Mouse (Mus musculus) thymus, adult 2 months (tissue): ENCODE results near the gene Eno1. TPM values are rescaled to one million over a fixed set of nuclear protein-coding genes. Genes with fewer than 3 reads are reported as not detected.

ENCODE experiments used
- DNase-seq: peaks from one replicate; pipeline ENCODE4 v3.0.0; 2021
- H3K27ac ChIP-seq: fragments of 200-500 bp; 2 replicates; pipeline ENCODE4 v1.5.1; 2012; ENCODE audit warnings: low read length, control low read depth; ENCODE audit not compliant: control insufficient read depth, insufficient read depth
- H3K27me3 ChIP-seq: fragments of 200-500 bp; 2 replicates; pipeline ENCODE4 v1.6.1; 2012; ENCODE audit warnings: mild to moderate bottlenecking, low read length, moderate library complexity, mixed read lengths; ENCODE audit not compliant: control insufficient read depth, insufficient read depth
- H3K36me3 ChIP-seq: fragments of 200-500 bp; 2 replicates; pipeline ENCODE4 v1.6.1; 2012; ENCODE audit warnings: mild to moderate bottlenecking, low read length, moderate library complexity; ENCODE audit not compliant: control insufficient read depth, insufficient read depth
- H3K4me1 ChIP-seq: fragments of 200-500 bp; replicated peaks from 2 replicates; pipeline ENCODE4 v1.6.1; 2012; ENCODE audit warnings: low read length; ENCODE audit not compliant: control insufficient read depth, insufficient read depth
- H3K4me3 ChIP-seq: fragments of 200-500 bp; 2 replicates; pipeline ENCODE4 v1.5.1; 2012; ENCODE audit warnings: mild to moderate bottlenecking, low read length, control low read depth, moderate library complexity; ENCODE audit not compliant: control insufficient read depth, insufficient read depth
- CTCF ChIP-seq: fragments of 200-500 bp; IDR thresholded peaks from 2 replicates; pipeline ENCODE4 v1.5.1; 2012; ENCODE audit warnings: mild to moderate bottlenecking, control low read depth, low read length, moderate library complexity, borderline replicate concordance; ENCODE audit not compliant: control insufficient read depth, poor library complexity, insufficient read depth; ENCODE audit errors: extremely low read depth
- POLR2A ChIP-seq: fragments of 200-500 bp; IDR thresholded peaks from 2 replicates; pipeline ENCODE4 v1.6.1; 2012; ENCODE audit warnings: mild to moderate bottlenecking, low read length, control low read depth, moderate library complexity; ENCODE audit not compliant: control insufficient read depth, poor library complexity, insufficient read depth; ENCODE audit errors: extremely low read depth
- WGBS: fragments of 180-500 bp; shearing (Covaris S2); methylation state at CpG from one replicate; pipeline ENCODE4 v1.1.7; 2018; 5-methylcytosine and 5-hydroxymethylcytosine counted together
- polyA plus RNA-seq: library from polyadenylated mRNA; depleted of rRNA; stranded (reverse); fragments of >200 nt; gene quantifications from 2 replicates; pipeline ENCODE4 v1.2.3, GENCODE M21; 2012

The Eno1 gene
- polyA plus RNA-seq, 1 experiment: 296 TPM

DNA sequence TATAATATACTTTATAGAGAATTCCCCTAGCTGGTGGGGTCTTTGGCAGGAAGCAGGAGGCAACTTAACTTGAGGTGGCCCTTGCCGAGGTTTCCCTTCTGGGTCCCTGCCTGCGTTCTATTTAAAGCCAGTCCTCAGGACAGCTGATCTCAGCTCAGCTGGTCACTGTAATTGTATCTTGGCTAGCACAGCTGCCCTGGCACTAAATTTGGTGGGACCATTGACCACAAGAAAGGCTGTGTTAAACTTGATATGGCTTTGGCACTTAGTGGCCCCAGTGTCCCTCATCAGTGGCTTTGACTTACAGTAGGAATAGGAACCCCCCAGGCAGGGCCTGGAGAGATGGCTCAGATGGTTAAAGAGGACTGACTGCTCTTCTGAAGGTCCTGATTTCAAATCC, 9.4 kb downstream of the Eno1 start:
- TF ChIP-seq CTCF (no peak), POLR2A (no peak)
- Histone ChIP-seq H3K27me3 (no peaks in the 10 kb centered on the region), H3K4me1 (peaks cover 18% of the 10 kb centered on the region), H3K27ac (no peak overlapping the region), H3K36me3 (peaks cover 83% of the 10 kb centered on the region), H3K4me3 (no peak overlapping the region)
- no peak for DNase-seq
- WGBS: 89% methylated on average over 2 of the region's 2 CpGs

GRCm38 (mm10) chr4:150248009-150248408, 11.5 kb downstream of the Eno1 start:
- Histone ChIP-seq H3K27me3 (no peaks in the 10 kb centered on the region), H3K36me3 (peaks cover 62% of the 10 kb centered on the region), H3K27ac (no peak overlapping the region), H3K4me1 (peaks cover 1% of the 10 kb centered on the region), H3K4me3 (no peak overlapping the region)
- TF ChIP-seq POLR2A: no peak
- peak; percentile 76; the same call in 1 of the 2 replicates for TF ChIP-seq CTCF
- peak; percentile 65 for DNase-seq
- 76% methylated on average over 5 of the region's 5 CpGs for WGBS

GRCm38 (mm10) chr4:150248917-150249316, 12.4 kb downstream of the Eno1 start:
- no peak overlapping the region for H3K4me3 ChIP-seq
- DNase-seq: no peak
- WGBS: 95% methylated on average over 5 of the region's 5 CpGs
- H3K36me3 ChIP-seq: peaks cover 53% of the 10 kb centered on the region
- no peak overlapping the region for H3K27ac ChIP-seq
- no peaks in the 10 kb centered on the region for H3K4me1 ChIP-seq
- H3K27me3 ChIP-seq: no peaks in the 10 kb centered on the region
- TF ChIP-seq CTCF: no peak
- TF ChIP-seq POLR2A: no peak

- Histone ChIP-seq H3K36me3 (peaks cover 44% of the 10 kb centered on the region), H3K27ac (no peak overlapping the region), H3K27me3 (no peaks in the 10 kb centered on the region), H3K4me3 (no peak overlapping the region), H3K4me1 (no peaks in the 10 kb centered on the region)
- TF ChIP-seq POLR2A: no peak
- DNase-seq: no peak
- WGBS: 96% methylated on average over 5 of the region's 5 CpGs
Observed at GRCm38 (mm10) chr4:150249731-150250270, 13.3 kb downstream of the Eno1 start.

DNA sequence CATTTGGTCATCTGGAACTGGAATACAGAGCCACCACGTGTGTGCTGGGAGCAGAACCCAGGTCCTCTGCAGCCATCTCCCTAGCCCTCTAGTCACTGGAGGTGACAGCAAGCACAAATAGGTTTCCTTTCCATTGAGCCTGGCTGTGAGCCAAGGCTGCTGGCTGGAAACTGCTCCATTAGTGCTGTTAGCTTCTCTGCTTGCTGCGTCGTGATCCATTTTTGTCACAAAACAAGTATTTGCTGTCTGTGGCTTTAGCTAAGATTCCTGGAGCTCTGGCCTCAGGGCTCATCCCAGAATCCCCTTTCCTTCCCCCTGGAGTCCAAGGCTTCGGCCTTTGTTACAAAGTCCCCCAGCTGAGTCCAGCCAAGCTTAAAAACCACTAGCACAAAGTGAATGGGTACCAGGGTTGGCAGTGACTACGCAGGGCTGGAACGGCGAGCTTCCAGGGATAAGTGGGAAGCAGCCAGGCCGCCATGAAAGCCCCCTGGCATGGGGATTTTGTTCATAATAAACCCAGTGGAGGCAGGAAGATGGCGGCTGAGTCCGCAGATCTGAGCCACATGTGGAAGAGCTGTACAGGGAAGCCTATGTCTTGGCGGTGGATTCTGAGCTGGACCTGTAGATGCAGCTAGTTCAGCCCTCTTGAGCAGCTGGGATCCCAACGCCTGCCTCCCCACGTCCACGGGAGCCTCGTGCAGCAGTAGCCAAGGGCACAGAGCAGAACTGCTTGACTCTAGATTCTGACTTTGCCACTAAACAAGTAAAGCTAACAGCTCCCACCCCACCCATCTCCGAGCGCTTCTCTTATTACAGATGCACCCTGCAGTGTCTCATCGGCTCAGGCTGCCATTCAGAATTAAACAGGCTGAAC, 14.3 kb downstream of the Eno1 start:
- H3K27ac ChIP-seq: no peak overlapping the region
- peaks cover 34% of the 10 kb centered on the region for H3K36me3 ChIP-seq
- H3K4me3 ChIP-seq: no peak overlapping the region
- WGBS: 90% methylated on average over 18 of the region's 18 CpGs
- DNase-seq: no peak
- no peaks in the 10 kb centered on the region for H3K27me3 ChIP-seq
- TF ChIP-seq POLR2A (no peak), CTCF (no peak)
- no peaks in the 10 kb centered on the region for H3K4me1 ChIP-seq

DNA sequence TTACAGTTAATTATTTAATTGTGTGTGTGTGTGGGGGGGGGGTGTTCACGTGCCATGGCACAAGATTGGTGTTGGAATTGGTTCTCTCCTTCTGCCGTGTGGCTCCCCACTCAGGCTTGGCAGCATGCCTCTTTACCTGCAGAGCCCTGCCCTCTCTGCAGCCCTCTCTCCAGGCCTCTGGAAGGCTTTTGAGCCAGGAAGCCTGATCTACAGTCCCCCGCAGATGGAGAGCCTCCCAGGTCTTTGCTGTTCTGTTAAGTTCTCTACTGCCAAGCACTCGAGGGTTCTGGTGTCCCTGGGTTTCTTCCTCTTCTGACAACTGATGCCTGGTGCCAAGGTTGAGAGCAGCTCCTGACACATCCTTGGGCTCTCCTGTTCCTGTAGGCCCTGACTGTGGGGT, 17.9 kb downstream of the Eno1 start:
- H3K27me3 ChIP-seq: no peaks in the 10 kb centered on the region
- 73% methylated on average over 4 of the region's 4 CpGs for WGBS
- no peak overlapping the region for H3K4me3 ChIP-seq
- no peak for DNase-seq
- TF ChIP-seq POLR2A (no peak), CTCF (no peak)
- no peaks in the 10 kb centered on the region for H3K4me1 ChIP-seq
- H3K36me3 ChIP-seq: peaks cover 5% of the 10 kb centered on the region
- H3K27ac ChIP-seq: no peak overlapping the region
